Mouse (Mus musculus) adipocyte (in vitro differentiated cells): ENCODE data around the gene Gpr84.
A peak's percentile ranks its signal among the peaks of the same experiment; 100 is the strongest.

Experiments used
- DNase-seq: peaks from one replicate; pipeline ENCODE4 v3.0.0-alpha.2; 2016; ENCODE audit warnings: low spot score

Gpr84 gene

DNA sequence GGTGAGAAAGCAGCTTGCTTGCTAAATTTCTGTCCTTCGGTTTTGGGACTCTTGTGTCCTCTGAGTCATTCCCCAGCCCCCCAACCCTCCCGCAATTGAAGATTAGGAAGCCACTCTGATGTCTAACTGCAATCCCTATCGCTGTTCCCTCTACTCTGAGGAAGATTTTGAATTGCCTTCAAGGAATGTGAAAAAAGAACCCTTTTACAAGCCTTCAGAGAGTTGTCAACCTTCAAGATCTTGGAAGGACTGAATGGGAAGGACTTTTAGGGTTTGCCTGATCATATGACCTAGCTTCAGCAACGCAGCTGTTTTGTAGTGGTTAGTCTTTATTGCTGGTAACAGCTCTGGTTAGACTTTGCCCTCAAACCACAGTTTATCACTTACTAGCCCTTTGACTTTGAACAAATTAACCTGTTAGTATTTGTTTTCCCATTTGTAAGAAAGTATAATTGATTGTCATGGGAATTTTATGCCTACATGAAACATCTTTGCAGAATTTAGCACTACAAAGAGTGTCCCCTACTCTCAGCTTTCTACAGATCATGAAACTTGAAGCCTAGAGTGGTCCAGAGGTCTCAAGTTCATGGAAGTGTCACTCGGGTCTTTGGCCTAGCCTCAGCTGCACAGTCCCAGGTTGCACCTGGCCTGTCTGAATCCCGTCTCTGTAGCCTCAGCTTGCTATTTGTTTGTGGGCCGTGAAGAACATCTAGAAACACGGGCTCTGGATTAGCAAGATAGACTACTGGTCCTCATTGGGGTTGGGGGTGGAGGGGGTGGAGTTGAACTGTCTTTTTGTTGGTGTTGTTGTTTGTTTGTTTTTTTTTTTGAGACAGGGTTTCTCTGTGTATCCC is 4.4 kb downstream of the Gpr84 start:
- DNase-seq: peak; percentile 74

DNA sequence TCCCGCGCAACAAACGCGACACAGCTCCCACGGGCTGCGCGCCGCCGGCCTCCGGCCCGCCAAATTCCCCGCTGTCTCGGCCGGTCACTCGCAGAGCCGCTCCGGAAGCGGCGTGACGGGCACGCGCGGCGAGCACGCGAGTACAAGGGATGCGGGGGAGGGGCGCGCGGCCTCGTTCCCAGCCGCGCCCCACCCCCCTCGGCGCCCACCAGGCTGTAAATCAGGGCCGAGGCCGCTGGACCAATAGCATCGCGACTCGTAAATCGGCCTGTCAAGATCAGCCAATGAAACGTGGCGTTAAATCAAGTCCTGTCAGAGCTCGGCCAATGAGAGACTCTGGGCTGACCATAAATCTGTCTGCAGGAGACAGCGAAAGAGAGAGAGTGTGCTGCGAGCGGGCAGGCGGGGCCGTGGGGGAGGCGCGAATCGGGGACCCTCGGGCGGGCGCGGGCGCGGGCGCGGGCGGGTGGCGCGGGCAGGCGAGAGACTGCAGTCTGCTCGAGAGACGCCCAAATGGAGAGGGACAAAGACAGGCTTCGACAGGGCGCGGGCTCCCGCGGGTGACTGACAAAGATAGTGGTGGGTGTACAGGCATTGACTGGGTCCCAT is 5.2 kb downstream of the Gpr84 start:
- DNase-seq: peak; percentile 100

DNA sequence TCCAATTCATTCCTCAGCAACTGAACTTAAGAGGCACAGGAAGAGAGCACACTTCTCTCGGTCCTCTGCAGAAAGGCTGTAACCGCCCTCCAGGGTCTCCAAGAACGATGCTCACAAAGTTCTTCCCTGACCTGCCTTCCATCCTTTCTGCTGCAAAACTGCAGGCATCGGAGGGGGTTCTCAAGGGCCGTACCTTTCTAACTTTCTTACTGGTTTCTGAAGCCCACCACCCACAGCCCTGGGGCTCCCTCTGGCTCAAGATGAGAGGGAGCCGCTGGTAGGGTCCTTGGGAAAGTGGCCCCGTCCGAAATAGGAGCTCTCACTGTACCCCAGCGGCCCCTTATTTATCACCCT is 5.8 kb downstream of the Gpr84 start:
- DNase-seq: no peak

DNA sequence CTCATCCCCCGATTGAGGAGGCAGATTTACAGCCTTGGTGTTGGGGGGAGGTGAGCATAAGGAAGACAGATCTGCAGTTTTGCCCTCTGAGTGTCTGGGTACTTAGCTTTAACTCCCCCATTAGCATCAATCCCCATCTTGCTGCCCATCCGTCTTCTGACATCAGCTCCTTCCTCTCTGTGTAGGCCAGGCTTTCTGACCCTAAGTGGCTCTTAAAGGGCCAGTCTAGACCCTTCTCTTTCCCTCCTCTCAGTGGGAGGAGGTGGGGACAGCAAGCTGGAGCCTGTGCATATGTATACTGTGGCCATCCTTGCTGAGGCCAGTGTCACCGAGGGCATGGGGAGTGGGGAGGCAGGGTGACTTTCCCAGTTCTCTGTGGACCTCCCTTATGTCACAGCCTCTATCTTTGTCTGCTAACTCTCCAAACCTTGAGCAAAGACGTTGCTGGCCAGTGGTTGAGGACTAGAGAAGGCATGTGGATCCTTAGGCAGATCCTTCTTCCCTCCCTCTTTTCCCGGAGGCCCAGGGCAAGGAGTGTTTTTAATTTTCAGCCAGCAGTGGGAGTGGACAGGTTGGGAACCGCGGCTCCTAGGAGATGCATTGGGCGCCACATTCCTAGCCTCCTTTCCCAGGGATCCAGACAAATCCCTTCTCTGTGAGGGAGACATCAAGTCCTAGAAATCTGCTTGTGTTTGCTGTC is 6.3 kb downstream of the Gpr84 start:
- peak; percentile 72 for DNase-seq

DNA sequence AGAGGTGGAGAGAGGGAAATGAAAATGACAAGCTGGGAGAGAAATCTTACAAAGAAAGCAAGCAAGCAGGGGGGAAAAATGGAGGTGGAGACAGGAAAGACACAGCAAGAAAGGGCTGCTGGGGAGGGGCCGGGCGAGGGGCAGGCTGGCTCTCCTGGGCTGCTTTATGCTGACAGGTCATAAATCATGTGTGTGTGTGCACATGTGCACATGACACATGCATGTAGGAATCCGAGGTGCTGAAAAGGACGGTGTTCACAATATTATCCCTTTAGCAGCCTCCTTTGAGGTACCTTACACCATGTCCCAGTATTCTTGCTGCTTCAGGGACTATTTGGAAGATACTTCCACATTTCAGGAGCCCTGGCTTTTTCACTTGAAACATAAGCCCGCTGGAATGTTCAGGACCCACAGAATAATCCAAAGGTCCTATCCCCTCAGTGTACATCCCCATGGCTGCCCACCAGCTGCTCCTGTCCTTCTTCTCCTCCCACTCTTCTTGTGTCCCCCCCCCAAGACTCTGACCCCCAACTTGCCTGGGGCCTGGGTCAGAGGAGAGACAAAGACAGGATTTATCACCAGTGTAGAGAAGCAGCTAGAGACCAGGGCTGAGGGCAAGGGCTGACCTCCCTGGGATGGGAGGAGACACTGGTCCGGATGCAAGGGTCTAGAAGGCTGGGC is 7.9 kb downstream of the Gpr84 start:
- no peak for DNase-seq

DNA sequence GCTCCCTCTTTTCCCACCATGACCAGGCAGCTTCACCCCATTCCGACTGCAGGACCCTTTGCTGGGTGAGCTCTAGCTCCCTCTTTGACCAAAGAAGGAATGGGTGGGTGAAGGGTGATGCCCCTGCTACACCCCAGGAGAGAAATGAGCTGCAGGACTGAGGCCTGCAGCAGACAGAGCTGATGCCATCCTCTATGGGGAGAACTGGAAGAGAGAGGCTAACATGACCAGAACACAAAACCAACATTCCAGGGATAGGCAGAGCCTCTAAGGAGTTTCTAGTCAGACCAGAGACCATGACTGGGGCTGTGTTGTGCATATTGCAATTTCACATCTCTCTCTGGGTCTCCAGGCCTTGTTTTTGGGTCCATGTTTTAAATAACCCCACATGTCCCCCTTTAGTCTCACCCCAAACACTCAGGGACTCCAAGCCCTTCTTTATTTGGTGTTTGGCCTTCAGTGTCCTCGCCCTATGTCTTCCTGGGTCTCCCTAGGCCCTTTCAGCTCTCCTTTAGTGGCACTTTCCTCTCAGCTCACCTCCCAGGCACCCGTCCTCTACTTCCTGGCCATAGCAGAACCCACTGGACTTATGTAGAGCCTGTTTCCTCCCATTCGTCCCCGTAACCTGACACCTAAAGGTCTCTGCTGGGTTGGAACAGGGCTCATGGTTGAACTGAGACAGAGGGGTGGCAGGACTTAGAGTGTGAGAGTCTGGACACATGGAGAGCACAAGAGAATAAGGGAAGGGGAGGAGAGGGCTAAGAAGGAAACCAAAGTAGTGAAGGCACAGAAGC is 8.7 kb downstream of the Gpr84 start:
- peak; percentile 62 for DNase-seq

DNA sequence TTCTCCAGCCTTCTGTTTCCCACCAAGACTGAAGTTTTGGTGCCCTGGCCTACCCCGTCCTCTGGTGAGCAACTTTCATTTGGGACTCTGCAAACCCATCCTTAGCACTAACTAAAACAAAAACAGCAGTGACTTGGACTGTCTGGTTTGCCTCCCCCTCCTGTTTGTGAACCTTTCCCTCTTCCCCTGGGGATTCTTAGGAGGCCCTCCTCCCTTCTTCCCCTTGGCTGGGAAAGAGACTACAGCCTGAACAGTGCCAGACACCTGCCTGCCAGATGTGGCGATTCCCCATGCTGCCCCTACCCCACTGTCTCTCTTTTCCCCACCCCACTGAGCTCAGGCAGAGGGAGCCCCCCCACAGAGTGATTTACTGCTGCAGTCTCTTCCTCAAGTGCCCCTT is 9.4 kb downstream of the Gpr84 start:
- peak; percentile 90 for DNase-seq

DNA sequence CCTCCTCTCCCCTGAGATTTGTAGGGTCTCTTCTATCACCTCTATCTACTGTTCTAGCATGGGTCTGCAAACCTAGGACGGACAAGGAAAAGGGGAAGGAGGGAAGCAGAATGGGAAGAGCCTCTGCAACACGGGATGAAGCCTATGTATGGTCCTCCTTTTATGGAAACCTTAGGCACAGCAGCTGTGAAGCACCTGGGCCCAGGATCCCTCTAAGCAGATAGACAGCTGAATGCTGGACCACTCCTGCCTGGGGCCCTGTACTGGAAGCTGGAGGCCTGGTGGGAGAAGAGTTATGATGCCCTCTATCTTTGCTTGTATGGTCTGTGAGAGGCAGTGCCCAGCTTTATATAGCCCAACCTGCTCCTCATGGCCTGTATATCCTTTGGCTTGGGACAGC is 9.9 kb downstream of the Gpr84 start:
- no peak for DNase-seq

DNA sequence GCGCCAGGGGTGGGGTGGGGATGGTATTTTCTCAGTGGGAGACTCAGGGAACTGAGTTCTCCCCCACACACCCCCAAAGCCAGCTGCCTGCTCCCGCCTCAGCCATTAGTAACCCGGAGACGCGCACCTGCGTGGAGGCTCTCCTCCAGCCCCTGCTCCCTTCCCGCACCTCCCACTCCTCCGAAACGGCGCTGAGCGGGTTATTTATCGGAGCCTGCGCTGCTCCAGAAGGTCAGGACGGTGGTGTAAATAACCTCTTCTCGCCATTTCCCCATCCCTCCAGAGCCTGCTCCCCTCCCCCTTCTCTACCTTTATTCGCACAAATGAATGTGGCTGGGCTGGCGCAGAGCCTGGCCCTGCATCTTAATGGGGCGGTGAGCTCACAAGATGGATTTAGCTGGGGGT is 10.3 kb downstream of the Gpr84 start:
- no peak for DNase-seq

DNA sequence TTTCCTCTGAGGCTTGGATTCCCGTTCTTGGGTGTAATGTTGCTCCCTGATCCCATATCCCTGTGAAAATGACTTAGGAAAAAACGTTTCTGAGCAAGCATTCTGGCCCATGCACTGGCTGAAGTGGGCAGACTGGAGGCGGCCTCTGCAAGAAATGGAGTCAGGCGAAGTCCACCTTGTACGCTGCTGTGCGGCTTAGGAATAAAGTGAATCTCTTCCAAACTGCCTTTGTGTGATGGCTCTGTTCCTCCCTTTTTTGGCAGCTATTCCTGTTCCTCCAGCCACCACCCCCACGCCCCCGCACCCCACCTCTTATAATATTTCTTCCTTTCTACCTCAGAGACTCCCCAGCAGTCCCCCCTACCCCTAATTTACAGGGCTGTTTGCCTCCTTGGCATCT is 10.8 kb downstream of the Gpr84 start:
- no peak for DNase-seq

DNA sequence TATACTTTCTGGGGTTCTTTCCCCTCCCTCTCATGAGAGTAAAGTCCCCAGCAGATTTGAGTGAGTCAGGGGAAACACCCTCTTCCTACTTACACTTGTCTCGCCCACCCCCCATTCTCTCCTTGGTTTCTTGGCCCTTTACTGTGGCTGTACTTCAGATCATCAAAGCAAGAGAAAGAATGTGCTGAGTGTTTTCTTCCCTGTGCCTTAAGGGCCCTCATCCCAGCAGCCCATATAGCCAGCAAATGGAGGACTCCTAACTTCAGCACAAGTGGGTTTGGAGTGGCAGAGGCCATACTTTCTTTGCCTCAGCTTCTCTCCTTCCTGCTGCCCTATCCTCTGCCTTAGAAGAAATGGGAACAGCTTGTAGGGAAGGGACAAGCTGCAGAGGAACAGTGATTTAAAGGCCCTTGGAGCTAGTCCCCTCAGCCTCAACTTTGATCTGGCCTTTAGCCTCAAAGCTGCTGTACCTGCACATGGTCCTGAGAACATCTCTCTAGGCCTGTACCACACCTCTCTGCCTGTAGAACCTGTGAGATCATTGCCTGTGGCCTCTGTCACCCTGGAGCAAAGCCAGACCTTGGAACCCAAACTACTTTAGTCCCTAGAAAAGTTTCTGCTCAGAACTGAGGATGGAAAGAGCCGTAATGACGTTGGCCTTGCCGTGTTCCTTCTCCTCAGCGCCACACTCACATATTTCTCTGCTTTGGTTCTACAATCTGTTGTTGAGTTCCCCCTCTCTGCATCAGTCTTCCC is 11.4 kb downstream of the Gpr84 start:
- DNase-seq: no peak

DNA sequence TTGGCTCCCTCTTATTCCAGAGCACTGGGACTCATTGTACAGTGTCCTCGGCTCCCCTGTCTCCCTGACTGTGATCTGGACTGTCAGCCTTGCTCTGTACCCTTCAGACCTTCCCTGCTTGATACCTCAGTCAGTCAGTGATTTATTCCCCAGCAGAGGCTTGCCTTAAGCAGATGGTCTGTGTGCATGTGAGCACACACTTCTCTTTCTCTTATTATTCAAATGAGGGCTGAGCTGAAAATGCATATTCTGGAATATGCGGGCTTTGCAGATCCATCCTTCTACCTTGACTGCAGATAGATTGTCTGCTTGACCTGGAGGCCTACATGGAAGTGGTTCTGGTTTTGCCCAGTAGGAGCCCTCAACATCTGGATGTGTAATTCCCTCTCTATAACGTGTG is 12.4 kb downstream of the Gpr84 start:
- no peak for DNase-seq

DNA sequence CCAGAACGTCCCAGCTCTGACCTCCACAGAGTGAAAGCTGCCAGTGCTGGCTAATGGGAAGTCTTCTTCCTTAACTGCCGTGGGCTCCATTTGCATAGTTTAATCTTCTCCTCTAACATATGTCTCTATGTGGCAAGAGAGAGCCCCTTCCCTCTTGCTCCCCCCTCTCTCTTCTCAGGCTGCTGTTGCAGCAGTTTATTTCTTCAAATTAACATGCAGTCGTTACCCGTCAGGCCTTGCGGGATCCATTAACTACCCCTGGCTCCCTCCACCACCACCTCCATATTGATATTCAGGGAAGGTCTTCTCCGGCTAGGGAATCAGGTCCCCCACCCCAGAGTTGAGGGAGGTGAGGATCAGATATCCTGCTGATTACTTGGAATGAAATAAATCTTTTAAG is 13.1 kb downstream of the Gpr84 start:
- DNase-seq: no peak

DNA sequence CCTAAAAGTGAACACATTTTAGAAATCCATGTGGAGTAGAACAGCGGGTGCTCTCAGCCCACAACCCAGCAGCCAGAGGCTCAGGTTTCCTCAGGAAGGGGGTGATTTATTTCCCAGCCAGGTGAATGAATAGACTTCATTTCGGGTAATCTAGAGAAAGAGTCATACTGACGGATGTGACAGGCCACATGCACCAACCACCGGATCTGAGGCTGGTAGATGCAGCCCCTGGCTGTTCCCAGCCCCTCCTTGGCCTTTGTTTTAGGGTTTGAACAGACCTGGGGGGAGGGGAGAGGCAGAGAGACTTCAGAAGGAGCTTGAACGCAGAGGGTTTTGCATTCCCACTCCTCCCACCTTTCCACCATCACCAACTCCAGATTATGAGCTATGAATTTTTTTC is 14.6 kb downstream of the Gpr84 start:
- no peak for DNase-seq

DNA sequence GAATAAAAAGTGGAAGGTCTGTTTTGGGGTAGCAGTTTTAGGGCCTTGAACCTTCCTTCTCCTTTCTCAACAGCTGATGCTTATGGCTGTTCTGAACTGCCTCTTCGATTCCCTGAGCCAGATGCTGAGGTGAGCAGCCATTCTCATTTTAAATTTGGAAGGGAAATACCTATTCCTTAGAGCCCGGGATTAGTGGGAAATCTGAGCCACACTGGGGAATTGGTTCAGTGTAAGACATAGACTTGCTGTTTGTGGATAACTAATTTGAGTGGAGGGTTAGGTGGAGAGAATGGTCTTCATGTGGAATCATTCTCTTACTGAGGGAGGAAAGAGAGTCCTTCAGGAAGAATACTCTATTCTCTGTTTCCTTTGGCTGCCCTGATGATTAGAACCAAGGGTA is 15.8 kb downstream of the Gpr84 start:
- no peak for DNase-seq

DNA sequence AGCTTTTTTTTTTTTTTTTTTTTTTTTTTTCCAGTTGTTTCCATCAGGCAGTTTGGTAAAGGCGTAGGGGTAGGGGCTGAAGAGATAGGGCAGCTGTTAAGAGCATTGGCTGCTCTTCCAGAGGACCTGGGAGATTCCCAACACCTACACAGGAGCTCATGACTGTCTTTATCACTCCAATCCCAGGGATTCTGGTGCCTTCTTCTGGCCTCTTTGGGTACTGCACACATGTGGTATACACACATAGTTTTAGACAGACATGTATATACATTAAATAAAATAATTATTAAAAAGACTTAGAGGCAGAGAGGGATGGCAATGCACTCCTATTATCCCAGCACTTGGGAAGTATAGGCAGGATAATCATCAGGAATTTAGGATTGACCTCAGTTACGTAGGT is 17.0 kb downstream of the Gpr84 start:
- no peak for DNase-seq

DNA sequence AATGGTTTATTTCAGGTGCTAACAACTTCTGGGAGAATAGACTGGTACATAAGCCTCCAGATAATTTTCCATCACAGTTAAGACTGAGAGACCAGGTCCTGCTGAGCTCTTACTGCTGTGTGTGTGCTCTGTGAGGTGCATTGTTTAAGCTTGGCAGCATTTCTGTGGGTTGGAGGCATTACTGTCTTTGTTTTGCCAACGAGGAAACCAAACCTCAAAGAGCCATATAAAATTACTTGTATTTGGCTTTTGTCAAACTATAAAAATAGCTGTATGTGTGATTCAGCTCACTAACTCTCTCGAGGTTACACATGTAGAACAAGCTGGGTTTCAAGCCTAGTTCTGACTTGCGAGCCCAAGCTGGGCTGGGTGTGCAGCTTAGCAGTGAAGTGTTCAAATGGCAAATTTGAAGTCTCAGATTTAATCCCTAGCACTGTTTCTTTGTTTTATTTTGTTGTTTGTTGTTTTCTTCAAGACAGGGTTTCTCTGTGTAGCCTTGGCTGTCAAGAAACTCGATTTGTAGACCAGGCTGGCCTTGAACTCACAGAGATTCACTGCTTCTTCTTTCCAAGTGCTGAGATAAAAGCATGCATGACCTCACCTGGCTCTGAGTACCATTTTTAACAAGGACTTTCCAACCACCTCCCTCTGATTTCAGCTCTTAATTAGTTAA is 17.6 kb downstream of the Gpr84 start:
- DNase-seq: no peak

DNA sequence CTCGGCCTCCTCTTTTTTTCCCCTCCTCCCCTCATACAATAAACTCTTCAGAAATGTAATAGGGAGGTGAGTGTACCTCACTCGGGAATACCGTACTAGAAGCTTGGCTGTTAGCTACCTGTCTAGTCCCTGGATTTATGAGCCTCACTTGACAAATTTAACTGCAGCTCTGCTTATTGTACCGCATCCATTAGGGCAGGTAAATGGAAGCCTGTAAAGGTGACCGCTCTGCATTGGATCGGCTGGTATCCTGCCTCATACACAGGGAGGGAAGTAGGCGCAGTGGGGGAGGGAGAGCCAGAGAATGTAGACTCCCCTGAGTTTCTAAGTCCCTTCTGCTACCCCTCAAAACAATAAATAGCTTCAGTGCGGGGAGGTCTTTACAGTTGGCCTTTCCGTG is 19.6 kb downstream of the Gpr84 start:
- no peak for DNase-seq

DNA sequence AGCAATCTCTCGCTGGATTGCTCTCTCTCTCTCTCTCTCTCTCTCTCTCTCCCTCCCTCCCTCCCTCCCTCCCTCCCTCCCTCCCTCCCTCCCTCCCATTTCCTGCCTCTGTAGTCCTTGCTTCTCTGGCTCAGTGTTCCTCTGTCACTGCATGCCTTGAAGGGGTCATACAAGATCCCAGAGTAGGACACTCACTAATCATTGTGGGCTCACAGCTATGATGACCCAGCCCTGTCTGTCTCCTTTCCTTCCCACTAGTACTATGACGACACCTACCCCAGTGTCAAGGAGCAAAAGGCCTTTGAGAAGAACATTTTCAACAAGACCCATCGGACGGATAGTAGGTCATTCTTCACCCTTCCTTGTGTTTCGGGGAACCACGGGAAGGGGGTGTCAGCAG is 20.0 kb downstream of the Gpr84 start:
- DNase-seq: no peak

DNA sequence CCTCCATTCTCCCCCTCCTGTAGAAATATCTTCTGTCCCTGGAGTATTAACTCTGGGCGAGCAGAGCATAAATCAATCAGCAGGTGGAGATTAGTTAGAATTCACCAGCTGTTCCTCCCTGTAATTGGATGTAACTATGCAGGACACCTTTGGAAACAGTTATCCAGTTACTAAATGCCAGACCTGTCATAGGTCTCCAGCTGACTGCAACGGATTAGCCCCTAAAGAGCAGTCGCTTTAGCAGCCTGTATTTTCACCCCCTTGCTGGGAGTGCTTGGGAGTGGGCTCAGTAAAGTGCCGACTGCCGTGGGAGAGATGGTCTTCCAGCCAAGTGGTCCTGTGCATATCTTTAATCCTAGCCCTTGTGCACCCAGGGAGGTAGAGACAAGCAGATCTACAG is 20.8 kb downstream of the Gpr84 start:
- DNase-seq: no peak
